Mouse (Mus musculus) lung, adult 2 months (tissue): ENCODE data around the gene Aunip. TPM values are rescaled to one million over a fixed set of nuclear protein-coding genes. Genes with fewer than 3 reads are reported as not detected.
A peak's percentile ranks its signal among the peaks of the same experiment; 100 is the strongest.
"Not testable (repeated sequence)": the region's sequence is repeated elsewhere in the genome, so short reads cannot be mapped to it uniquely, and the experiment has no call there.

ENCODE experiments used
- DNase-seq: peaks from one replicate; pipeline ENCODE4 v3.0.0; 2022
- H3K4me1 ChIP-seq: fragments of 200-500 bp; 2 replicates; pipeline ENCODE4 v1.6.1; 2011; ENCODE audit warnings: low read length; ENCODE audit not compliant: control insufficient read depth, insufficient read depth
- H3K4me3 ChIP-seq: fragments of 200-500 bp; replicated peaks from 2 replicates; pipeline ENCODE3; 2011; ENCODE audit warnings: low read depth, mild to moderate bottlenecking, control low read depth, low read length; ENCODE audit errors: extremely low read depth
- CTCF ChIP-seq: fragments of 200-500 bp; IDR thresholded peaks from 2 replicates; pipeline ENCODE4 v1.5.1; 2011; ENCODE audit warnings: mild to moderate bottlenecking, low read length, control low read depth; ENCODE audit not compliant: insufficient read depth
- POLR2A ChIP-seq: fragments of 200-500 bp; IDR thresholded peaks from 2 replicates; pipeline ENCODE4 v1.6.1; 2011; ENCODE audit warnings: low read depth, mild to moderate bottlenecking, control low read depth, low read length, borderline replicate concordance; ENCODE audit errors: extremely low read depth
- WGBS: fragments of 180-500 bp; shearing (Covaris S2); methylation state at CpG from one replicate; pipeline ENCODE4 v1.1.7; 2018; 5-methylcytosine and 5-hydroxymethylcytosine counted together
- polyA plus RNA-seq: library from polyadenylated mRNA; depleted of rRNA; stranded (reverse); fragments of >200 nt; gene quantifications from 2 replicates; pipeline ENCODE4 v1.2.3, GENCODE M21; 2012

Aunip gene
- polyA plus RNA-seq, 1 experiment, result not detected

DNA sequence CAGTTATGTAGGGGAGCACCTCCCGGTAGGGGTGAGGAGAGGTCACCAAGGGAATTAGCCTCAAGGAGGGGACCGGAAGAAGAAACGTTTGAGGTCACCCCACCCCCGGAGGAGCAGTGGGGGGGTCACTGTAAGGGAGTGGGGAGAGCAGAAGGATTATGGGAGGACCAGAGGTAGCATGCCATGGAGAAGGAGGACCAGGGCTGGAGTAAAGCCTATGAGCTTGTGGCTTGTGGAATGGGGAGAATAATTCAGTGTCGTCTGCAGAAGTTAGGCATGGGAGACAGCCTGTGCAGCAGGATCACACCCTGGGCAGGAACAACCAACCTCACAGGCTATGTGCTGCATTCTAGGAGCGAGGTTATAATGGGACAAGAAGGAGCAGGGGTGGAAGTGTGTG, 13.6 kb upstream of the Aunip start:
- 3% methylated on average over 6 of the region's 6 CpGs for WGBS
- Histone ChIP-seq H3K4me1 (peaks cover 21% of the 10 kb centered on the region), H3K4me3 (peak overlapping the region; percentile 86)
- DNase-seq, result no peak
- TF ChIP-seq POLR2A, result no peak; the same call in 1 of the 2 replicates

DNA sequence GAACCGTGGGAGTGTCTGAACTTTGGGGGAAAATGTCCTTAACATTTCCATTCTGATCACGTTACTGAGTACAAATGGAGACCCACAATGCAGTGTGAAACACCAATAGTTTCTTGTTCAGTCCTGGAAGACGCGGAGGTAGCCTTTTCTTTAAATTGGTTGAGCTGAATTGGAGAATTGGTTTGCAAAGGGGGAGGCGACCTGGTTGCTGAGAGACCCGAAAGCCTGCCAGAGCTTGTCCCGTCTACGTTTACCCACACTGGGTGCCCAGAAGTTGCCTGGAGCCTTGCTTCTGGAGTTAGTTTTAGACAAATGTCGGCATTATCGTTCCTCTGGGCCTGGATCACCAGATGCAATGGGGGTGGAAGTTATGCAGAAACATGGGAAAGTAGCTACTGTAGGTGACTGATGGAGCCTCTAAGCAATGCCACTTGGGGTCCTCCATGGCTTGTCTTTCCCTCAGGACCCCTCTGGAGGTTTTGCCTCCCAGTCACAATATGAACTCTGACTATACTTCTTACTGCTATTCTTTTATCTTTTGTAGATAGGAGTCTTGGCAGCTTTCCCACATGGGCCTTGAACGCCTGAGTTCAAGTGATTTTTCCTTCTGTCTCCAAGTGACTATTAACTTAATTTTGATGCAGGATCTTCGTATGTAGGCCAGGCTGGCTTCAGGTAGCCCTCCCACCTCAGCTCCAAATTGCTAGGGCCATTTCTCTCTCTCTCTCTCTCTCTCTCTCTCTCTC, 12.6 kb upstream of the Aunip start:
- DNase-seq, result no peak
- WGBS, result 63% methylated on average over 12 of the region's 12 CpGs
- TF ChIP-seq POLR2A (no peak), CTCF (no peak)
- H3K4me3 ChIP-seq, result peak overlapping the region; percentile 11
- H3K4me1 ChIP-seq, result peaks cover 21% of the 10 kb centered on the region

- 62% methylated on average over 6 of the region's 6 CpGs for WGBS
- H3K4me1 ChIP-seq, result peaks cover 21% of the 10 kb centered on the region
- DNase-seq, H3K4me3 ChIP-seq: not testable (repeated sequence)
Observed at GRCm38 (mm10) chr4:134498983-134499382, 11.8 kb upstream of the Aunip start.

DNA sequence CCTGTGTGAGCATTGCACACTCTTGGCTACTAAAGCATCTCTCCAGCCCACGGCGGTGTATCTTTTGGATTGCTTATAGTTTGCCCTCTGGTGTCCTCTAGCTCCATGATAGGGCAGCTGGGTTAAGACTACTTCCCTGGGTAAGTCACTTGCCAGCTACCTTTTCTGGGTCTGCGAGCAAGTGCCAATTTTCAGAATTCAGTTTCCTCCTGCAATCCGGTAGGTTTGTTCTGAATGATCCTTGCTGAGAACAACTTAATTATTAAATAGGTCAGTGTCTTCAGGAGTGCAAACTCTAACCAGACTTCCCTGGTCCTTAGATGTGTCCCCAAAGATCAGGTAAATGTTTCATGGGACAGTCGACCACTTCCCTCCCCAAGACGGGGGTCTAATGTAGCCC, 9.7 kb upstream of the Aunip start:
- no peak for DNase-seq
- Histone ChIP-seq H3K4me1 (peaks cover 5% of the 10 kb centered on the region), H3K4me3 (no peak overlapping the region)
- TF ChIP-seq CTCF, result no peak
- no peak for TF ChIP-seq POLR2A
- 94% methylated on average over 6 of the region's 6 CpGs for WGBS

GRCm38 (mm10) chr4:134503686-134504357, 7.0 kb upstream of the Aunip start:
- Histone ChIP-seq H3K4me3 (no peak overlapping the region), H3K4me1 (no peaks in the 10 kb centered on the region; the same call in 1 of the 2 replicates)
- DNase-seq, result no peak
- 81% methylated on average over 4 of the region's 4 CpGs for WGBS
- TF ChIP-seq CTCF (no peak), POLR2A (no peak)

- no peaks in the 10 kb centered on the region for H3K4me1 ChIP-seq
- no peak for DNase-seq
- 80% methylated on average over 4 of the region's 4 CpGs for WGBS
- TF ChIP-seq CTCF, result no peak
- TF ChIP-seq POLR2A, result no peak
- H3K4me3 ChIP-seq, result no peak overlapping the region
Observed at GRCm38 (mm10) chr4:134505303-134505789, 5.5 kb upstream of the Aunip start.

DNA sequence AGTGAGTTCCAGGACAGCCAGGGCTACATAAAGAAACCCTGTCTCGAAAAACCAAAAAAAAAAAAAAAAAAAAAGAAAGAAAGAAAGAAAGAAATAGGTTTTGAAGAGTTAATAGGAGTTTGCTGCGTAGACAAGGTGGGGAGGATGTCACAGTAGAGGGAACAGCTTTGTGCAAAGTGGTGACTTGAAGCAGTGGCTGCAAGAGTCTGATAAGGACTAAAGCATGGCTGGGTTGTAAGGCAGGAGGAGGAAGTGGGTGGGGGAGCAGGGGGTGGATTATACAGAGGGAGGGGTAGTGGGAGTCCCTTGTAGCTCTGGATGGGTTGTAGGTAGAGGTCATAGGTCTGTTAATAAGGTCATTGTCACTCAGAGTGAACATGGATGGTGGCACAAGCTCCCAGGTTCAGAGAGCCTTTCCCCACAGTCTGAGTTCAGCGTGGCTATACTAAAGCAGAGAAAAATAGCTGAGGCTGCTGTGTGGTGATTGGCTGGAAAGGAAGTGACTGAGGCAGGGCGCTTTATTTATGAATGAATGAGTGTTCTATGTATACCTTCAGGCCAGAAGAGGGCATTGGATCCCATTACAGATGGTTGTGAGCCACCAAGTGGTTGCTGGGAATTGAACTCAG, 4.7 kb upstream of the Aunip start:
- no peak for TF ChIP-seq POLR2A
- no peak for TF ChIP-seq CTCF
- WGBS, result 62% methylated on average over 4 of the region's 4 CpGs

DNA sequence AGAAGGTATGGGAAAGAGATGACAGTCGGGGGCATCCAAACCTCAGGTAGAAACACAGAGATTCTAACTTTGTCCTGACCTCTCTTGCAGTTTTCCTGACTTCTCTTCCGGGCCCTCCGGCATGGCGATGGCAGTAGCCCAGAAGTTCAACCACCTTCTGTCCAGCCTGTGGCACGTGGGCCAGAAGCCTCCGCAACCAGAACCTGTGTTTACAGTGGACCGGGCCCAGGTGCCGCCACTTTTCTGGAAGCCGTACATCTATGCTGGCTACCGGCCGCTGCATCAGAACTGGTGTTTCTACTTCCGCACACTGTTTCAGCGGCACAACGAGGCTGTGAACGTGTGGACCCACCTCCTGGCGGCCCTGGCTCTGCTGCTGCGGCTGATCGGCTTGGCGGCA, 4.1 kb upstream of the Aunip start:
- H3K4me3 ChIP-seq, result no peak overlapping the region
- no peak for DNase-seq
- WGBS, result 88% methylated on average over 19 of the region's 19 CpGs
- TF ChIP-seq CTCF (no peak), POLR2A (no peak)
- H3K4me1 ChIP-seq, result peaks cover 4% of the 10 kb centered on the region

More for the DNA sequence above, 4.7 kb upstream of the Aunip start:
- H3K4me1 ChIP-seq, result peaks cover 2% of the 10 kb centered on the region
- DNase-seq, result no peak
- no peak overlapping the region for H3K4me3 ChIP-seq

GRCm38 (mm10) chr4:134510396-134510795, 403 bp upstream of the Aunip start:
- Histone ChIP-seq H3K4me1 (peaks cover 4% of the 10 kb centered on the region), H3K4me3 (no peak overlapping the region)
- WGBS, result 84% methylated on average over 4 of the region's 4 CpGs
- DNase-seq, result no peak
- no peak for TF ChIP-seq CTCF
- no peak for TF ChIP-seq POLR2A

GRCm38 (mm10) chr4:134511730-134512129, 931 bp downstream of the Aunip start:
- DNase-seq, result no peak
- peaks cover 4% of the 10 kb centered on the region for H3K4me1 ChIP-seq
- TF ChIP-seq POLR2A (no peak), CTCF (no peak)
- WGBS, result 46% methylated on average over 6 of the region's 6 CpGs
- no peak overlapping the region for H3K4me3 ChIP-seq
